Mouse (Mus musculus): ENCODE measurements at regions not wholly inside any gene's neighbourhood (a gene's known extent, or its start where the extent isn't known, plus 50 kb on each side); places are given as distances from the start of the nearest gene placed in this dataset.

GRCm38 (mm10) chr6:31339122-31339947 is 59.2 kb upstream of the Mkln1 start:
- Histone ChIP-seq H3K27me3 (replicated peaks; ENCODE audit: control insufficient read depth, insufficient read depth, low read length) (no peaks in the 10 kb centered on the region), H3K9me3 (ENCODE audit: control insufficient read depth) (no peaks in the 10 kb centered on the region), H3K36me3 (ENCODE audit: control insufficient read depth, insufficient read depth) (no peaks in the 10 kb centered on the region), H3K4me2 (replicated peaks; ENCODE audit: low read depth) (no peak overlapping the region), H3K27ac (ENCODE audit: low read depth, low read length) (no peak overlapping the region), H3K4me1 (replicated peaks; ENCODE audit: control insufficient read depth, insufficient read depth, low read length) (no peaks in the 10 kb centered on the region), H3K9ac (ENCODE audit: low read depth, low read length) (no peak overlapping the region), H3K4me3 (ENCODE audit: low read depth, low read length) (no peak overlapping the region)
- 48% methylated on average over 13 of the region's 13 CpGs for WGBS
- no peak for TF ChIP-seq CTCF (IDR thresholded peaks at IDR 0.05; ENCODE audit: low read depth)
- no peak for ATAC-seq

GRCm38 (mm10) chr6:31339948-31340250 is 58.6 kb upstream of the Mkln1 start:
- H3K4me1 ChIP-seq (replicated peaks; ENCODE audit: control insufficient read depth, insufficient read depth, low read length) = no peaks in the 10 kb centered on the region
- ATAC-seq = no peak
- H3K9ac ChIP-seq (ENCODE audit: low read depth, low read length) = no peak overlapping the region
- H3K4me2 ChIP-seq (replicated peaks; ENCODE audit: low read depth) = no peak overlapping the region
- 18% methylated on average over 1 of the region's 1 CpGs for WGBS
- TF ChIP-seq CTCF (IDR thresholded peaks at IDR 0.05; ENCODE audit: low read depth) = no peak
- H3K9me3 ChIP-seq (ENCODE audit: control insufficient read depth) = no peaks in the 10 kb centered on the region
- no peaks in the 10 kb centered on the region for H3K36me3 ChIP-seq (ENCODE audit: control insufficient read depth, insufficient read depth)
- no peak overlapping the region for H3K27ac ChIP-seq (ENCODE audit: low read depth, low read length)
- no peaks in the 10 kb centered on the region for H3K27me3 ChIP-seq (replicated peaks; ENCODE audit: control insufficient read depth, insufficient read depth, low read length)
- H3K4me3 ChIP-seq (ENCODE audit: low read depth, low read length) = no peak overlapping the region

- 63% methylated on average over 10 of the region's 10 CpGs for WGBS
- no peaks in the 10 kb centered on the region for H3K4me1 ChIP-seq (replicated peaks; ENCODE audit: control insufficient read depth, insufficient read depth, low read length)
- H3K9me3 ChIP-seq (ENCODE audit: control insufficient read depth) = no peaks in the 10 kb centered on the region
- ATAC-seq = no peak
- TF ChIP-seq CTCF (IDR thresholded peaks at IDR 0.05; ENCODE audit: low read depth) = no peak
- no peak overlapping the region for H3K9ac ChIP-seq (ENCODE audit: low read depth, low read length)
- H3K36me3 ChIP-seq (ENCODE audit: control insufficient read depth, insufficient read depth) = no peaks in the 10 kb centered on the region
- no peak overlapping the region for H3K27ac ChIP-seq (ENCODE audit: low read depth, low read length)
- H3K4me3 ChIP-seq (ENCODE audit: low read depth, low read length) = no peak overlapping the region
- H3K4me2 ChIP-seq (replicated peaks; ENCODE audit: low read depth) = no peak overlapping the region
- no peaks in the 10 kb centered on the region for H3K27me3 ChIP-seq (replicated peaks; ENCODE audit: control insufficient read depth, insufficient read depth, low read length)
Observed at GRCm38 (mm10) chr6:31345366-31346084, 53.0 kb upstream of the Mkln1 start.

- 97% methylated on average over 4 of the region's 4 CpGs for WGBS
- H3K9ac ChIP-seq (ENCODE audit: low read depth, low read length) = no peak overlapping the region
- no peaks in the 10 kb centered on the region for H3K4me1 ChIP-seq (replicated peaks; ENCODE audit: control insufficient read depth, insufficient read depth, low read length)
- no peaks in the 10 kb centered on the region for H3K36me3 ChIP-seq (ENCODE audit: control insufficient read depth, insufficient read depth)
- H3K27ac ChIP-seq (ENCODE audit: low read depth, low read length) = no peak overlapping the region
- H3K4me3 ChIP-seq (ENCODE audit: low read depth, low read length) = no peak overlapping the region
- TF ChIP-seq CTCF (IDR thresholded peaks at IDR 0.05; ENCODE audit: low read depth) = no peak
- no peaks in the 10 kb centered on the region for H3K27me3 ChIP-seq (replicated peaks; ENCODE audit: control insufficient read depth, insufficient read depth, low read length)
- H3K9me3 ChIP-seq (ENCODE audit: control insufficient read depth) = no peaks in the 10 kb centered on the region
- ATAC-seq = no peak
- no peak overlapping the region for H3K4me2 ChIP-seq (replicated peaks; ENCODE audit: low read depth)
Observed at GRCm38 (mm10) chr6:31348333-31348732, 50.2 kb upstream of the Mkln1 start.

MicroRNA genes in the stretch of these regions (microRNA counts, 519-probe panel; counts per million panel counts)
- microRNA mmu-miR-29a = 4,524 counts per million, percentile 72 among the panel's probes with 10 or more counts

Small RNA genes in the stretch of these regions (microRNA-seq; reads per million reads assigned to microRNA genes)
- gene Mir29a (222 reads per million, percentile 59 among the genes with 10 or more reads in this experiment), gene Mir29b-1 (2.4 reads per million)
